Mouse (Mus musculus) stomach, embryonic 16.5 days (tissue): Measurements from ENCODE around the gene Fam214a. TPM values are rescaled to one million over a fixed set of nuclear protein-coding genes. Genes with fewer than 3 reads are reported as not detected.

Experiments used
- ATAC-seq: fragments of 200-750 bp; cut with Nextera tagmentation; 2 replicates; pipeline ENCODE4 v1.8.0; 2017; ENCODE audit warnings: moderate number of reproducible peaks, moderate TSS enrichment; ENCODE audit not compliant: insufficient read depth, low FRiP score
- H3K27ac ChIP-seq: fragments of 300-500 bp; sonication (generic); 2 replicates; pipeline ENCODE4 v1.5.1; 2014; ENCODE audit warnings: low read length
- H3K27me3 ChIP-seq: fragments of 300-500 bp; sonication (generic); 2 replicates; pipeline ENCODE4 v1.6.1; 2014; ENCODE audit warnings: low read length, control low read depth, mixed read lengths; ENCODE audit not compliant: control insufficient read depth, insufficient read depth
- H3K36me3 ChIP-seq: fragments of 300-500 bp; sonication (generic); 2 replicates; pipeline ENCODE4 v1.6.1; 2014; ENCODE audit warnings: low read length; ENCODE audit not compliant: control insufficient read depth, insufficient read depth
- H3K4me1 ChIP-seq: fragments of 300-500 bp; sonication (generic); 2 replicates; pipeline ENCODE4 v1.6.1; 2014; ENCODE audit warnings: low read length, control low read depth, mixed read lengths; ENCODE audit not compliant: control insufficient read depth, insufficient read depth
- H3K4me2 ChIP-seq: fragments of 300-500 bp; sonication (generic); 2 replicates; pipeline ENCODE4 v1.6.1; 2014; ENCODE audit warnings: low read depth, low read length, mixed read lengths
- H3K4me3 ChIP-seq: fragments of 300-500 bp; sonication (generic); replicated peaks from 2 replicates; pipeline ENCODE4 v1.5.1; 2014; ENCODE audit warnings: mild to moderate bottlenecking, low read length
- H3K9ac ChIP-seq: fragments of 300-500 bp; sonication (generic); 2 replicates; pipeline ENCODE4 v1.6.1; 2014; ENCODE audit warnings: low read length
- H3K9me3 ChIP-seq: fragments of 300-500 bp; sonication (generic); replicated peaks from 2 replicates; pipeline ENCODE4 v1.6.1; 2016; ENCODE audit warnings: low read length, control low read depth; ENCODE audit not compliant: control insufficient read depth
- WGBS: fragments of 180-500 bp; shearing (Covaris S2); extraction: QIAGEN DNeasy Blood & Tissue Kit; methylation state at CpG from one replicate; pipeline ENCODE4 v1.1.7; 2014; 5-methylcytosine and 5-hydroxymethylcytosine counted together
- polyA plus RNA-seq: library from polyadenylated mRNA; unstranded; fragments of >200 nt; fragmentation: Nextera tagmentation; extraction: Ambion mirVana; gene quantifications from 2 replicates; pipeline ENCODE4 v1.2.1, GENCODE M21; 2015

Gene Fam214a
- polyA plus RNA-seq, 1 experiment from 2014 or later = 10.0 TPM

GRCm38 (mm10) chr9:74961073-74961575 lies 8.4 kb downstream of the Fam214a start:
- Histone ChIP-seq H3K4me1 (no peaks in the 10 kb centered on the region), H3K27me3 (no peaks in the 10 kb centered on the region), H3K27ac (no peak overlapping the region), H3K4me3 (no peak overlapping the region), H3K4me2 (no peak overlapping the region), H3K36me3 (no peaks in the 10 kb centered on the region), H3K9me3 (no peaks in the 10 kb centered on the region), H3K9ac (no peak overlapping the region)
- ATAC-seq = no peak
- 36% methylated on average over 14 of the region's 14 CpGs for WGBS

- no peaks in the 10 kb centered on the region for H3K4me1 ChIP-seq
- no peak overlapping the region for H3K4me3 ChIP-seq
- no peaks in the 10 kb centered on the region for H3K36me3 ChIP-seq
- H3K9me3 ChIP-seq = no peaks in the 10 kb centered on the region
- 75% methylated on average over 2 of the region's 2 CpGs for WGBS
- ATAC-seq = no peak
- no peak overlapping the region for H3K9ac ChIP-seq
- H3K27me3 ChIP-seq = no peaks in the 10 kb centered on the region
- no peak overlapping the region for H3K27ac ChIP-seq
- H3K4me2 ChIP-seq = no peak overlapping the region
Measured at GRCm38 (mm10) chr9:74963953-74964352, 11.3 kb downstream of the Fam214a start.

GRCm38 (mm10) chr9:74964866-74965384 lies 12.2 kb downstream of the Fam214a start:
- Histone ChIP-seq H3K9me3 (no peaks in the 10 kb centered on the region), H3K9ac (no peak overlapping the region), H3K4me1 (no peaks in the 10 kb centered on the region), H3K4me3 (no peak overlapping the region), H3K27me3 (no peaks in the 10 kb centered on the region), H3K27ac (no peak overlapping the region), H3K4me2 (no peak overlapping the region), H3K36me3 (no peaks in the 10 kb centered on the region)
- WGBS = 89% methylated on average over 10 of the region's 10 CpGs
- ATAC-seq = no peak

DNA sequence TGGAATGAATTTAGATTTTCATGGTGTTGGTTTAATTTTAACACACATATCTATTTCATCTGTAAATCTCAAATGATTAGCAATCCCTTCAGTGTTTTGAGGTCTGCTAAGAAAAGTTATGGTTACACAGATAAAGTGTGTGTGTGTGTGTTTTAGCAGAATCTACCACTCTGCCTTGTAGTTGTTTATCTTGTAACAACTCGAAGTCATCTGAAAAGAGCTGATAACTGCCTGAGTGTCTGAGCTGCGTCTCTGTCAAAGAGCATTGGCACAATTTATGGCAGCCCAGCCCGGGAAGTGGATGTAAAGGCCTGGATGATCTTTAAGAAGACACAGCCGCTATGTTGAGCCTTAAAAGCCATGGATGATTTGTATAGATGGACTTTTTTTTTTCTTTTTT lies 13.5 kb downstream of the Fam214a start:
- H3K4me1 ChIP-seq = no peaks in the 10 kb centered on the region
- no peaks in the 10 kb centered on the region for H3K9me3 ChIP-seq
- H3K27ac ChIP-seq = no peak overlapping the region
- H3K4me3 ChIP-seq = no peak overlapping the region
- 41% methylated on average over 4 of the region's 4 CpGs for WGBS
- H3K27me3 ChIP-seq = no peaks in the 10 kb centered on the region
- ATAC-seq = no peak
- no peak overlapping the region for H3K4me2 ChIP-seq
- H3K9ac ChIP-seq = no peak overlapping the region
- no peaks in the 10 kb centered on the region for H3K36me3 ChIP-seq

DNA sequence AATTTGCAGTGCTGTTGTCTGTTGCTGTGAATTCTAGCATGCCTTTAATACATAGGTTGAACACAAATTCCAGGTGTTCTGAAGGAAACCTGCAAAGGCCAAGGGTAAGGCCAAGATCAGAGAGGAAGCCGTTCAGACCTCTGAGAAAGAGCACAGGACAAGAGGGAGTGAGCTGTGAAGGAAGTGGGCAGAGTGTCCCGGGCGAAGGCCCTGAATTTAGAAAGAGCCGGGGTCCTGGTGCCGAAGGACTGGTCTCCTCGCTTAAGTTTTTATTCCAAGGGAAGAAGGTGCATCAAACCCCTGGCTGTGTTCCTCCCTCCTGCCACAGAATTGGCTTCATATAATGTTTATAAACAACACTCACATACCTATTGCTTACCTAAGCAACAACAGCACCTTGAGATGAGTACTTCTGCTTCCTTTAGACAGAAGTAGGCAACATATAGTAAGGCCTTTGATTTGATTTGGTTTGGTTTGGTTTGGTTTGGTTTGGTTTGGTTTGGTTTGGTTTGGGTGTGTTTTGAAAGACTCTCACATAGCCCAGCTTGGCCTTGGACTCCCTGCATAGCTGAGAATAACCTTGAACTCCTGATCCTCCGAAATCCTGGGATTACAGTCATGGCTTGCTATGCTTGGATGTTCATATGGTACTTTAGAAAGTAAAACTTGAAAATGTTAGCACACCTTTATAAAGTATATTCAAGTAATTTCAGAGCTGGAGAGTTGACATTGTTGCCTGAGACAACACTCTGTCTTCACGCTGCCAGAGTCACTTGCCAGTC lies 16.2 kb downstream of the Fam214a start:
- no peak for ATAC-seq
- Histone ChIP-seq H3K4me1 (no peaks in the 10 kb centered on the region), H3K4me2 (no peak overlapping the region), H3K27me3 (no peaks in the 10 kb centered on the region), H3K9me3 (no peaks in the 10 kb centered on the region), H3K4me3 (no peak overlapping the region), H3K36me3 (no peaks in the 10 kb centered on the region), H3K27ac (no peak overlapping the region), H3K9ac (no peak overlapping the region)
- 89% methylated on average over 8 of the region's 8 CpGs for WGBS

DNA sequence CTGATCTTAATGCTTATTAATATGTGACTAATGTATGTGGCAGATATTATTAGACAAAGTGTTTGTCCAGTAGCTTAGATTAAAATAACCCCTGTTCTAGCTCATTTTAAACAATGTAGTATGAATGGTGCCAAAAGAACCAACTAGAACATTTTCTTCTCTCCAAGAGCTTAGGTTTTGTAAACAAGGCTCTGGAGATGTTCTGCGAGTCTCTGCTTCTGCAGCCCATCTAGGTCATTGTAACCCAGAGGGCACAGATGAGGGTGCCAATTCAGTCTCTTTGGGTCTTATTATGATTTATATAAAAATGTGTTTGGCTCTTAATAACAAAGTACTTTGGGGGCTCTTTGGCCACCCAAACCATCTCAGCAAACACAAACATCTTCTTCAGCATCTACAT lies 17.9 kb downstream of the Fam214a start:
- Histone ChIP-seq H3K4me1 (peaks cover 13% of the 10 kb centered on the region), H3K4me3 (no peak overlapping the region), H3K9ac (no peak overlapping the region), H3K36me3 (no peaks in the 10 kb centered on the region), H3K4me2 (no peak overlapping the region), H3K27me3 (no peaks in the 10 kb centered on the region), H3K9me3 (no peaks in the 10 kb centered on the region), H3K27ac (no peak overlapping the region)
- 53% methylated on average over 1 of the region's 1 CpGs for WGBS
- ATAC-seq = no peak

DNA sequence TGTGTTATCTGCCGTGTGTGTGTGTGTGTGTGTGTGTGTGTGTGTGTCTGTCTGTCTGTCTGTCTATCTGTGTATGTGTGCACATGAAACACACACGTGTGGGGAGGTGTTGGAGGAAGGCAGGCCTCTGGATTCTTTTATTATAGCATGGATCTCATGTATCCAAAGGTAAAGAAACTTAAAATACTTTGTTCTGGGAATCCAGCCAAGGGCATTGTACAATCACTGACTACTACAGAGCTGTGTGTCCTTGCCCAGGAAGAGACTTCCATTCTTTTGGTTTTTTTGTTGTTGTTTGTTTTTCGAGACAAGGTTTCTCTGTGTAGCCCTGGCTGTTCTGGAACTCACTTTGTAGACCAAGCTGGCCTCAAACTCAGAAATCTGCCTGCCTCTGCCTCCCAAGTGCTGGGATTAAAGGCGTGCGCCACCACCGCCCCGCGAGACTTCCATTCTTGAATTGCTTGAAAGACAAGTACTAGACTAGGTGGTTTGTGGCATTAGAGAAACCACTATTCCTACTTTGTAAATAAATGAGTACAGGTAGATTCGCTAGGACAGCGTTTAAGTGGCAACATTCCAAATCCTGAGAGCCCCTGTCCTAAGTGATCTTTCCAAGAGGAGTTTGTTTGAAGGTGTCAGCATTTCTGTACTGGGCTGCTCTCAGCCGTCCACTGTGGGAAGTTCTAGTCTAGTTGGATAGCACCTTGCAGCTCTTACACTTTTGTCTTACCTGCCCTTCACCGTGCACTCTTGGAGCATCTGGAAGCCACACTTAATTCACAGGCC lies 18.7 kb downstream of the Fam214a start:
- Histone ChIP-seq H3K36me3 (no peaks in the 10 kb centered on the region), H3K9me3 (no peaks in the 10 kb centered on the region), H3K27me3 (no peaks in the 10 kb centered on the region), H3K4me1 (peaks cover 15% of the 10 kb centered on the region), H3K27ac (no peak overlapping the region), H3K4me3 (no peak overlapping the region), H3K4me2 (no peak overlapping the region), H3K9ac (no peak overlapping the region)
- WGBS = 84% methylated on average over 12 of the region's 12 CpGs
- ATAC-seq = no peak

- 81% methylated on average over 5 of the region's 5 CpGs for WGBS
- Histone ChIP-seq H3K27me3 (no peaks in the 10 kb centered on the region), H3K4me3 (no peak overlapping the region), H3K36me3 (no peaks in the 10 kb centered on the region), H3K9me3 (no peaks in the 10 kb centered on the region), H3K27ac (no peak overlapping the region), H3K9ac (no peak overlapping the region), H3K4me1 (peaks cover 15% of the 10 kb centered on the region), H3K4me2 (no peak overlapping the region)
- ATAC-seq = no peak
Measured at GRCm38 (mm10) chr9:74972736-74973135, 20.1 kb downstream of the Fam214a start.

GRCm38 (mm10) chr9:74973154-74973553 lies 20.5 kb downstream of the Fam214a start:
- ATAC-seq = no peak
- Histone ChIP-seq H3K36me3 (no peaks in the 10 kb centered on the region), H3K27ac (no peak overlapping the region), H3K4me3 (no peak overlapping the region), H3K4me1 (peaks cover 19% of the 10 kb centered on the region), H3K27me3 (no peaks in the 10 kb centered on the region), H3K9ac (no peak overlapping the region), H3K9me3 (no peaks in the 10 kb centered on the region), H3K4me2 (no peak overlapping the region)
- 86% methylated on average over 4 of the region's 4 CpGs for WGBS
